Mouse (Mus musculus): Measurements from ENCODE around the gene Amigo2. TPM values are rescaled to one million over a fixed set of nuclear protein-coding genes. Genes with fewer than 3 reads are reported as not detected.

Gene Amigo2
- total and polyA plus RNA-seq, 2 experiments from 2014 or later, result 20.1 to 22.4 TPM

DNA sequence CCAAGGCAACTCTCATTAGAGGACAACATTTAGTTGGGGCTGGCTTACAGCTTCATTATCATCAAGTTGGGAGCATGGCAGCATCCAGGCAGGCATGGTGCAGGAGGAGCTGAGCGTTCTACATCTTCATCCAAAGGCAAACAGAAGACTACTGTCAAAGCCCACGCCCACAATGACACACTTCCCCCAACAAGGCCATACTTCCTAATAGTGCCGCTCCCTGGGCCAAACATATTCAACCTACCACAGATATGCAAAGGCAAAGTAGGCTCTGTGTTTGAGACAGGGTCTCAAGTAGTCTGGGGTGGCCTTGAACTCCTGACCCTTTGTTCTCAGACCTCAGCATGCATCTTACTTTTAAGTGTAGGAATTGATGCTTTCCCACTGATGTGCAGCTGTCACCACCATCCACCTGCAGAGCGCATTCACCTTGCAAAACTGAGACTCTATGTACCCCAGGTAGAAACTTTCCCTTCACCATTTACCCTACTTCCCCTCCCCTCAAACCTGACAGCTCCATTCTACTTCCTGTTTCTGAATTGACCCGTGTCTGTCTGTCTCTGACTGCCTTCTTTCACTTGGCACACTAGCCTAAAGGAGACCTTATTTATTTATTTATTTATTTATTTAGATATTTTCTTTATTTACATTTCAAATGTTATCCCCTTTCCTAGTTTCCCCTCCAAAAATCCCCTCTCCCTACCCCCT, 40.5 kb upstream of the Amigo2 start:
- WGBS, result 87% methylated on average over 5 of the region's 5 CpGs
- no peak overlapping the region for H3K9ac ChIP-seq (replicated peaks; ENCODE audit: low read length, poor library complexity, severe bottlenecking)
- no peak for DNase-seq (ENCODE audit: low spot score)

DNA sequence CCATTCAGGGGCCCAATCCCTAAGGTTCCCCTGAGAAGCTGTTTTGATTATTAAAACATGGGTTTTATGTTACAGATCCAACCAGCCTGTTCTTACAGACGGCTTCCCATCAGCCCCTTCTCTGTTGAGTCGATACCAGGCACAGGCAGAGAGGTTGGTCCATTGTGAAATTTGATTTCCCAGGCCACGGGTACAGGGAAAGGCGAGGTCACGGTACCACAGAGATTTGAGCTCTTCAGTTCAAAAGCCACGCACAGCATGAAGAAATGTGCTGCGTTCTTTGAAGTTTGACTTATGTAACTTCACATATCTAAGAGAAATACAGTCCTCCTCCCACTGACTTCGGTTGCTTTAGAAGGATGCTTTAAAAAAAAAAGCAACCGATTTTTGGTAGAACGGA, 39.6 kb upstream of the Amigo2 start:
- no peak overlapping the region for H3K9ac ChIP-seq (replicated peaks; ENCODE audit: low read length, poor library complexity, severe bottlenecking)
- no peaks in the 10 kb centered on the region for H3K9me3 ChIP-seq (ENCODE audit: low read length)
- no peak overlapping the region for H3K4me2 ChIP-seq (ENCODE audit: low read depth, low read length, poor library complexity, severe bottlenecking)
- 0 out of 2 replicates have a peak, but pooled peaks cover 3% of the 10 kb centered on the region for H3K4me1 ChIP-seq (ENCODE audit: insufficient read depth, low read length)
- H3K27me3 ChIP-seq (ENCODE audit: insufficient read depth, low read length), result no peaks in the 10 kb centered on the region
- no peaks in the 10 kb centered on the region for H3K36me3 ChIP-seq (ENCODE audit: insufficient read depth, low read length)
- H3K27ac ChIP-seq (ENCODE audit: low read depth, low read length), result no peak overlapping the region
- DNase-seq (ENCODE audit: low spot score) (no peak), ATAC-seq (ENCODE audit: low FRiP score) (no peak)
- TF ChIP-seq CTCF (IDR thresholded peaks at IDR 0.05), result no peak
- no peak overlapping the region for H3K4me3 ChIP-seq (ENCODE audit: low read depth, low read length)
- 60% methylated on average over 10 of the region's 10 CpGs for WGBS

More for the DNA sequence above, 40.5 kb upstream of the Amigo2 start:
- H3K9me3 ChIP-seq (ENCODE audit: low read length), result no peaks in the 10 kb centered on the region
- no peaks in the 10 kb centered on the region for H3K27me3 ChIP-seq (ENCODE audit: insufficient read depth, low read length)
- ATAC-seq (ENCODE audit: low FRiP score), result no peak
- H3K27ac ChIP-seq (ENCODE audit: low read depth, low read length), result no peak overlapping the region
- no peak overlapping the region for H3K4me2 ChIP-seq (ENCODE audit: low read depth, low read length, poor library complexity, severe bottlenecking)
- no peaks in the 10 kb centered on the region for H3K36me3 ChIP-seq (ENCODE audit: insufficient read depth, low read length)
- no peak overlapping the region for H3K4me3 ChIP-seq (ENCODE audit: low read depth, low read length)
- no peak for TF ChIP-seq CTCF (IDR thresholded peaks at IDR 0.05)
- 0 out of 2 replicates have a peak, but pooled peaks cover under 1% of the 10 kb centered on the region for H3K4me1 ChIP-seq (ENCODE audit: insufficient read depth, low read length)

DNA sequence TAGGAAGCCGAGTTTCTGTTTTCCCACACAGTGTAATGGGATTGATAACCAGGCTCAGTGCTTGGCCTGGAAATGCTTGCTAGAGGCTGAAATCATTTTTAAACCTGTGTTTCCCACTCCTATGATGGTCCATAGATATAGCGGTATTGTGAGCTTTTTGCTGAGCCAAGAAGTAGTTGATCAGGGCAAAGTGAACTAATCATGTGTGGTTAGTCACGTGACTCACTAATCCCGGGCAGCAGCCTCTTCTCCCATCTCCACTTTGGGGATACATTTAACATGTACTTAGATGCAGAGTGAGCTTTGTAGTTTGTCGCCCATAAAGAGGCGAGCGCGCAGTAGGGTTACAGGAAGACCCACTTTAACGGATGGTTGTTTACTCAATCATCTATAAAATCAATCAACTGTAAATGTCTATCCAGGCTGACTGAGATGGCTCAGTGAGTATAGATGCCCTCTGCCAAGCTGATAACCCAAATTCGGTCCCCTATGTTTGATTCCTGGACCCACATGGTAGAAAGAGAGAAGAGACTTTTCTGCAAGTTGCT, 38.7 kb upstream of the Amigo2 start:
- Histone ChIP-seq H3K4me1 (ENCODE audit: insufficient read depth, low read length) (0 out of 2 replicates have a peak, but pooled peaks cover 3% of the 10 kb centered on the region), H3K36me3 (ENCODE audit: insufficient read depth, low read length) (no peaks in the 10 kb centered on the region), H3K27ac (ENCODE audit: low read depth, low read length) (no peak overlapping the region), H3K9ac (replicated peaks; ENCODE audit: low read length, poor library complexity, severe bottlenecking) (no peak overlapping the region), H3K4me3 (ENCODE audit: low read depth, low read length) (no peak overlapping the region), H3K9me3 (ENCODE audit: low read length) (no peaks in the 10 kb centered on the region), H3K27me3 (ENCODE audit: insufficient read depth, low read length) (no peaks in the 10 kb centered on the region), H3K4me2 (ENCODE audit: low read depth, low read length, poor library complexity, severe bottlenecking) (no peak overlapping the region)
- no peak for DNase-seq (ENCODE audit: low spot score)
- WGBS, result 92% methylated on average over 10 of the region's 10 CpGs
- no peak for TF ChIP-seq CTCF (IDR thresholded peaks at IDR 0.05)
- ATAC-seq (ENCODE audit: low FRiP score), result no peak

DNA sequence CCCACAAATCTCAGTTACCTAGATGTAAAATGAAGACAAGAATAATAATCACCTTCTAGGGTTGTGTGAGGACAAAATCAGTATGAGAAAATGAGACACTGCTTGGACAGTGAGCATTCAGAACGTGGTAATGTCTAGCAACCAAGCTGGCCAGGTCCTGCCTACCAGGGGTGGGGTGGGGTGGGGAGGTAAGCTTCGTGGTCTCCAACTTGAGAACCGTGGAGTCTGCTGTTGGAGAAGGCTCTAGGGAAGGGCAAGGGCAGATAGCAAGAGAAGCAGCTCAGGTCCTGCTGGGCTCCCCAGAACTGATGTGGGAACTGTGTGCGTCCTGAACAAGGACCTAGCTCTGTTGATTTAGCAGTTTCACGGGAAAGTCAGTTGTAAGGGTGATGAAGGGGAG, 37.1 kb upstream of the Amigo2 start:
- no peak overlapping the region for H3K27ac ChIP-seq (ENCODE audit: low read depth, low read length)
- no peaks in the 10 kb centered on the region for H3K36me3 ChIP-seq (ENCODE audit: insufficient read depth, low read length)
- TF ChIP-seq CTCF (IDR thresholded peaks at IDR 0.05), result no peak
- no peak for DNase-seq (ENCODE audit: low spot score)
- no peak overlapping the region for H3K9ac ChIP-seq (replicated peaks; ENCODE audit: low read length, poor library complexity, severe bottlenecking)
- H3K4me2 ChIP-seq (ENCODE audit: low read depth, low read length, poor library complexity, severe bottlenecking), result no peak overlapping the region
- 85% methylated on average over 5 of the region's 5 CpGs for WGBS
- H3K4me1 ChIP-seq (ENCODE audit: insufficient read depth, low read length), result 0 out of 2 replicates have a peak, but pooled peaks cover 3% of the 10 kb centered on the region
- H3K27me3 ChIP-seq (ENCODE audit: insufficient read depth, low read length), result no peaks in the 10 kb centered on the region
- H3K4me3 ChIP-seq (ENCODE audit: low read depth, low read length), result no peak overlapping the region
- no peak for ATAC-seq (ENCODE audit: low FRiP score)
- H3K9me3 ChIP-seq (ENCODE audit: low read length), result no peaks in the 10 kb centered on the region

DNA sequence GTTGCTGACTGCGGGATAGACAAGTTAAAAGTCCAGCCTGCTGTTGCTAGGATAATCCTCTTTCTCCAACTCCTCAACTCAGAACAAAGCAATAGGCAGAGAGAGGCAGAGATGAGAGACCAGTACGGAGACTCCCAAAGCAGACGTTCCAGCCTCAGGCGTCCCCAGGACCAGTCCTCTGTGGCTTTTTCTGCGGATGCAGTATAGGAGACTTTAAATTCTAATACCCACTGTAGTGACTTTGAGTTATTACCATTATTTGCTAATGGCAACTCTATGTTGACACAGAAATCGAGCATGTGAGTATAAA, 35.4 kb upstream of the Amigo2 start:
- Histone ChIP-seq H3K9ac (replicated peaks; ENCODE audit: low read length, poor library complexity, severe bottlenecking) (no peak overlapping the region), H3K27ac (ENCODE audit: low read depth, low read length) (peak overlapping the region; percentile 55), H3K4me1 (ENCODE audit: insufficient read depth, low read length) (0 out of 2 replicates have a peak, but pooled peaks cover 3% of the 10 kb centered on the region), H3K36me3 (ENCODE audit: insufficient read depth, low read length) (no peaks in the 10 kb centered on the region), H3K9me3 (ENCODE audit: low read length) (no peaks in the 10 kb centered on the region), H3K4me2 (ENCODE audit: low read depth, low read length, poor library complexity, severe bottlenecking) (0 out of 2 replicates have a peak overlapping the region, but pooled peaks have one; percentile 9), H3K27me3 (ENCODE audit: insufficient read depth, low read length) (no peaks in the 10 kb centered on the region), H3K4me3 (ENCODE audit: low read depth, low read length) (no peak overlapping the region)
- TF ChIP-seq CTCF (IDR thresholded peaks at IDR 0.05), result no peak
- 28% methylated on average over 6 of the region's 6 CpGs for WGBS
- DNase-seq (ENCODE audit: low spot score) (no peak), ATAC-seq (ENCODE audit: low FRiP score) (peak; percentile 41; the same call in 1 of the 2 replicates)

Measured in midbrain, postnatal 0 days (tissue).